Mouse (Mus musculus): ENCODE measurements around the gene Atat1.

DNA sequence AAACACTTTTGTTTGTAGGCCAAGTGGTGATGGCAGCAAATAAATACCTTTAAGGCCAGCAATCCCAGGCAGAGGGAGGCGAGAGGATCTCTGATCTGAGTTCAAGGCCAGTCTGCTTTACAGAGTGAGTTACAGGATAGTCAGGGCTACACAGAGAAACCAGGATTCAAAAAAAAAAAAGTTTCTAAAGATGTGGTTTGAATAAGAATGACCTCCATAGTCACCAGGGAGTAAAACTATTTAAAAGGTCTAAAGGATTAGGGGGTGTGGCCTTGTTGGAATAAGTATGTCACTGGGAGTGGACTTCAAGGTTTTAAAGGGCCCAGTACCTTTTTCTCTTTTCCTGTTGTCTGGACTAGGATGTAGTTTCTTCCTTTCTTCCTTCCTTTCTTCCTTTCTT lies 30.1 kb upstream of the Atat1 start:
- TF ChIP-seq POLR2A (IDR thresholded peaks at IDR 0.05; ENCODE audit: control insufficient read depth in 1 of 2, insufficient read depth in 1 of 2, low read depth in 1 of 2, low read length in 2 of 2, poor library complexity in 1 of 2) (no peak), CTCF (IDR thresholded peaks at IDR 0.05 in 2 of 3, conservative IDR thresholded peaks at IDR 0.05 in 1 of 3; ENCODE audit: control insufficient read depth in 1 of 3, insufficient read depth in 1 of 3, low read depth in 2 of 3, low read length in 3 of 3, poor library complexity in 1 of 3, severe bottlenecking in 1 of 3) (no peak), USF1 (IDR thresholded peaks at IDR 0.05; ENCODE audit: low read depth, low read length) (no peak), ZKSCAN1 (IDR thresholded peaks at IDR 0.05; ENCODE audit: low read depth, low read length) (no peak), SIN3A (IDR thresholded peaks at IDR 0.05; ENCODE audit: low read length) (no peak), EP300 (IDR thresholded peaks at IDR 0.05; ENCODE audit: low read depth in 1 of 2, low read length in 2 of 2) (no peak), MEF2A (IDR thresholded peaks at IDR 0.05; ENCODE audit: extremely low read depth, insufficient replicate concordance, low read depth, low read length, poor library complexity, severe bottlenecking) (no peak), GATA1 (IDR thresholded peaks at IDR 0.05; ENCODE audit: low read depth, low read length) (no peak)
